Mouse (Mus musculus) hindbrain, embryonic 12.5 days (tissue): ENCODE results near the gene Nfia. TPM values are rescaled to one million over a fixed set of nuclear protein-coding genes. Genes with fewer than 3 reads are reported as not detected.

Experiments
- ATAC-seq: fragments of 200-750 bp; cut with Nextera tagmentation; 2 replicates; pipeline ENCODE4 v1.8.0; 2017; ENCODE audit warnings: moderate TSS enrichment; ENCODE audit not compliant: low FRiP score
- H3K27ac ChIP-seq: fragments of 300-500 bp; sonication (generic); 2 replicates; pipeline ENCODE4 v1.5.1; 2016; ENCODE audit warnings: mild to moderate bottlenecking
- H3K27me3 ChIP-seq: fragments of 300-500 bp; sonication (generic); 2 replicates; pipeline ENCODE4 v1.6.1; 2016; ENCODE audit warnings: mild to moderate bottlenecking
- H3K36me3 ChIP-seq: fragments of 300-500 bp; sonication (generic); 2 replicates; pipeline ENCODE4 v1.6.1; 2016; ENCODE audit warnings: mild to moderate bottlenecking
- H3K4me1 ChIP-seq: fragments of 300-500 bp; sonication (generic); 2 replicates; pipeline ENCODE4 v1.6.1; 2016
- H3K4me2 ChIP-seq: fragments of 300-500 bp; sonication (generic); replicated peaks from 2 replicates; pipeline ENCODE4 v1.6.1; 2016; ENCODE audit warnings: mild to moderate bottlenecking
- H3K4me3 ChIP-seq: fragments of 300-500 bp; sonication (generic); 2 replicates; pipeline ENCODE4 v1.5.1; 2016; ENCODE audit warnings: mild to moderate bottlenecking
- H3K9ac ChIP-seq: fragments of 300-500 bp; sonication (generic); 2 replicates; pipeline ENCODE4 v1.6.1; 2016; ENCODE audit warnings: mild to moderate bottlenecking, moderate library complexity
- H3K9me3 ChIP-seq: fragments of 300-500 bp; sonication (generic); replicated peaks from 2 replicates; pipeline ENCODE4 v1.6.1; 2016; ENCODE audit warnings: mild to moderate bottlenecking
- WGBS: fragments of 180-500 bp; shearing (Covaris S2); methylation state at CpG from one replicate; pipeline ENCODE4 v1.1.7; 2016; 5-methylcytosine and 5-hydroxymethylcytosine counted together
- polyA plus RNA-seq: library from polyadenylated mRNA; unstranded; fragments of >200 nt; fragmentation: Nextera tagmentation; extraction: Ambion mirVana; gene quantifications from 2 replicates; pipeline ENCODE4 v1.2.1, GENCODE M21; 2016

The Nfia gene
- polyA plus RNA-seq, 1 experiment from 2014 or later = 58.4 TPM

DNA sequence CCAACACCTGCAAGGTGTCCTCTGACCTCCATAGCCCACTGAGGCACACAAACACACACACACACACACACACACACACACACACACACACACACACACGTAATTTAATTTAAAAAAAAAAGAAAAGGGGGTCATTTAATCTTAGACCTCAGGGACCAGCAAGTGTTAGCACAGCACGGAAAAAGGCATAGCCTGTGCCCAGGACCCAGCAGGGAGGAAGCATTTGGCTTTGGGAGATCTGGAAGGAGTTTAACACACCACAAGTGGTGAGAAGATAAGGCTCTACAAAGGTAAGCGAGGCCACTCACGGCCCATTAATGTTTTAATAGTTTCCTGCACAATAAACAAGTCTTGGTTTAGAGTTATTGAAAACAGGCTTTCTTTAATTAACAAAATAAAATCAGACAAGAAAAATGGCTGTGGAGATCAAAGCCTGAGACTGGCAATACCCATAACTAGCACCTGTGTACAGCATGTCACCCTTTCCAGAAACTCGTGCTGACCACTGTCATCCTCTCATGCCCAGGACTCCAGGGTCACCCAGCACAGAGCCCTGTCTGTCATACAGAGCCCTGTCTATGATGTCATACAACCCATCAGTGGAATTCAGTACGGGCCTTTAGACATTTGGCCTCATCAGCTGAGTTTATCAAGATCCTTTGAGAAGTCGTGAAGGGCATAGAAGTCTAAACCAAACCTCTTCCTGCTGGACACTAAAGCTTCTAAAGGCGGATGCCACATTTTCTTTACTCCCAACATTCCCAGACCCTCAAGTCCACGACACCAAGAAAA is 332.6 kb downstream of the Nfia start:
- ATAC-seq = no peak
- Histone ChIP-seq H3K4me3 (no peak overlapping the region), H3K36me3 (no peaks in the 10 kb centered on the region), H3K9ac (no peak overlapping the region), H3K9me3 (no peaks in the 10 kb centered on the region), H3K4me1 (peaks cover 87% of the 10 kb centered on the region), H3K27me3 (no peaks in the 10 kb centered on the region), H3K27ac (0 out of 2 replicates have a peak overlapping the region, but pooled peaks have one; percentile 92), H3K4me2 (no peak overlapping the region)
- WGBS = 61% methylated on average over 9 of the region's 9 CpGs

DNA sequence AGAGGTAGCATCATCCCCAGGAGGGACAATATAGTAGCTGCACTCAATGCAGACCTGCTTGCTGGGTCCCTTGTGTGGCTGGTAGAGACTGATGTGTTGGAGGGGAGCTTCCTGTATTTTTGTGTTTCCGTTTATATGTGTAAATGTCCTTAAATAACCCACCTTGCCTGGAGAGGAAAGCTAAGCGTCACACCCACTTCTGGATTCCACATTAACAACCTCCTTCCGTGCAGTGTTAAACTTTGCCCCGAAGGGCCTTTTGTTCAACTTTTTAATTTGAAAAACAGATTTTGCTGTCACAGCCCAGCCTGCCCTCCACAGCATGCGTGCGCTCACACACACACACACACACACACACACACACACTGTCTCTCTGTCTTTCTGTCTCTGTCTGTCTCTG is 333.4 kb downstream of the Nfia start:
- Histone ChIP-seq H3K4me2 (peak overlapping the region; percentile 33), H3K4me1 (peaks cover 79% of the 10 kb centered on the region), H3K36me3 (no peaks in the 10 kb centered on the region), H3K9ac (0 out of 2 replicates have a peak overlapping the region, but pooled peaks have one; percentile 6), H3K27me3 (no peaks in the 10 kb centered on the region), H3K4me3 (no peak overlapping the region), H3K27ac (peak overlapping the region; percentile 92), H3K9me3 (no peaks in the 10 kb centered on the region)
- WGBS = 35% methylated on average over 6 of the region's 6 CpGs
- no peak for ATAC-seq

GRCm38 (mm10) chr4:98106445-98107092 is 334.0 kb downstream of the Nfia start:
- H3K36me3 ChIP-seq = no peaks in the 10 kb centered on the region
- no peak for ATAC-seq
- no peak overlapping the region for H3K4me3 ChIP-seq
- WGBS = 17% methylated on average over 14 of the region's 14 CpGs
- H3K9me3 ChIP-seq = no peaks in the 10 kb centered on the region
- 0 out of 2 replicates have a peak overlapping the region, but pooled peaks have one; percentile 6 for H3K9ac ChIP-seq
- no peaks in the 10 kb centered on the region for H3K27me3 ChIP-seq
- peak overlapping the region; percentile 33 for H3K4me2 ChIP-seq
- peaks cover 73% of the 10 kb centered on the region for H3K4me1 ChIP-seq
- H3K27ac ChIP-seq = peak overlapping the region; percentile 92

GRCm38 (mm10) chr4:98107093-98107453 is 334.5 kb downstream of the Nfia start:
- no peak overlapping the region for H3K4me3 ChIP-seq
- H3K27ac ChIP-seq = peak overlapping the region; percentile 92
- peaks cover 70% of the 10 kb centered on the region for H3K4me1 ChIP-seq
- H3K4me2 ChIP-seq = peak overlapping the region; percentile 33
- no peak overlapping the region for H3K9ac ChIP-seq
- 11% methylated on average over 4 of the region's 4 CpGs for WGBS
- ATAC-seq = no peak
- no peaks in the 10 kb centered on the region for H3K36me3 ChIP-seq
- no peaks in the 10 kb centered on the region for H3K27me3 ChIP-seq
- no peaks in the 10 kb centered on the region for H3K9me3 ChIP-seq

DNA sequence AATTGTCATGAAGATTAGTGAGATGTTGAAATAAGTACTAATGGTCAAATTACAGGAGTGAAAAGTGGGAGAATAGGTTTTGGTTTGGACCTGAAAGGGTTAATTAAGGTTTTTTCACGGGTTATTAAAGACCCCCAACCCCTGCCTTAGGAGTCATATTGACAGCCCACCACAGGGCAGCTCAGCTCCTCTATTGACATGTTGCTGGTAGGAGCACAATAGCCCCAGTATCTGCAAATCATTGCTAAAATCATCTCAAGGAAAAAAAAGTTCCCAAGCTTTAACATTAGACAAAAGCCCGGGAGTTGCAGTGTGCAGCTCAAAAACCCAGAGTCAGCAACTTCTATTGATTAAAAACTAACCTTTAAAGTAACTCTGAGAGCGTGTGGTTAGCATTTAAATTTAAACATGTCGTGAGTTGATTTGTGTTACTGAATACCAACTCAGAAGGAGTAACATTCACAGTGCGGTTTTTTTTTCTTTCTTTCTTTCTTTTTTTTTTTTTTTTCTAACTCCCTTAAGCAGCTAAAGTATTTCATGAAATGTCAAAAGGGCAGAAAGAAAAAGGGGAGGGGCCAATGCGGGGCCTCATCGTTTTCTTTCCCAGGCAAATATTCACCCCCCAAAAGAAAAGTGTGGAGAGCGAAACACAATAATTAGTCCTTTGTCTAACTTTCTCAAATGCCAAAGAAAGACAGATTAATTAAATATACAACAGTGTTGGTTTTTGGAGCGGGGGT is 335.6 kb downstream of the Nfia start:
- peak; percentile 23; the same call in 1 of the 2 replicates for ATAC-seq
- Histone ChIP-seq H3K4me2 (peak overlapping the region; percentile 27), H3K27ac (peak overlapping the region; percentile 92), H3K36me3 (no peaks in the 10 kb centered on the region), H3K4me1 (peaks cover 63% of the 10 kb centered on the region), H3K9ac (no peak overlapping the region), H3K9me3 (no peaks in the 10 kb centered on the region), H3K4me3 (no peak overlapping the region), H3K27me3 (no peaks in the 10 kb centered on the region)
- 3% methylated on average over 9 of the region's 9 CpGs for WGBS

GRCm38 (mm10) chr4:98108676-98109016 is 336.1 kb downstream of the Nfia start:
- peak overlapping the region; percentile 27 for H3K4me2 ChIP-seq

DNA sequence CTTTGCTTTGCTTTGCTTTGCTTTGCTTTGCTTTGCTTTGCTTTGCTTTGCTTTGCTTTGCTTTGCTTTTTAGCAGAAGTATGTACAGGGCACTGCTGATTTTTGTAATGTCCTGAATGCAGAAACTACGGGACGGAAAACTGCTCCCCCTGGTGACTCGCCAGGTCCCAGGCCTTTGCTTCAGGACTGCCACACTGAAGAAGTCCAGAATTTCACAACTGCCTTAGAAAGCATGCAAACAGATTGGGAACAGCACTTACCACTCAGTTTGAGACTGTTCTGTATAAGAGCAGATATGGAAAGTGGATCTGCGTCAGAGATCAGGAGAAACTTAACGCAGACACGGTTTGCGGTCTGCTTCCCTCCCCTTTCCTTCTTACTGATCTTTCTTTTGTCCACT is 336.5 kb downstream of the Nfia start:
- H3K4me2 ChIP-seq = peak overlapping the region; percentile 27; the same call in 1 of the 2 replicates
- H3K4me1 ChIP-seq = peaks cover 53% of the 10 kb centered on the region
- H3K9ac ChIP-seq = no peak overlapping the region
- H3K27me3 ChIP-seq = no peaks in the 10 kb centered on the region
- no peaks in the 10 kb centered on the region for H3K9me3 ChIP-seq
- peak; percentile 75 for ATAC-seq
- H3K4me3 ChIP-seq = no peak overlapping the region
- WGBS = 11% methylated on average over 7 of the region's 7 CpGs
- peak overlapping the region; percentile 92 for H3K27ac ChIP-seq
- no peaks in the 10 kb centered on the region for H3K36me3 ChIP-seq

More at GRCm38 (mm10) chr4:98108676-98109016, 336.1 kb downstream of the Nfia start:
- Histone ChIP-seq H3K4me1 (peaks cover 58% of the 10 kb centered on the region), H3K9me3 (no peaks in the 10 kb centered on the region), H3K4me3 (no peak overlapping the region), H3K9ac (no peak overlapping the region), H3K36me3 (no peaks in the 10 kb centered on the region), H3K27ac (peak overlapping the region; percentile 92), H3K27me3 (no peaks in the 10 kb centered on the region)
- WGBS = 2% methylated on average over 4 of the region's 4 CpGs
- peak; percentile 92 for ATAC-seq

DNA sequence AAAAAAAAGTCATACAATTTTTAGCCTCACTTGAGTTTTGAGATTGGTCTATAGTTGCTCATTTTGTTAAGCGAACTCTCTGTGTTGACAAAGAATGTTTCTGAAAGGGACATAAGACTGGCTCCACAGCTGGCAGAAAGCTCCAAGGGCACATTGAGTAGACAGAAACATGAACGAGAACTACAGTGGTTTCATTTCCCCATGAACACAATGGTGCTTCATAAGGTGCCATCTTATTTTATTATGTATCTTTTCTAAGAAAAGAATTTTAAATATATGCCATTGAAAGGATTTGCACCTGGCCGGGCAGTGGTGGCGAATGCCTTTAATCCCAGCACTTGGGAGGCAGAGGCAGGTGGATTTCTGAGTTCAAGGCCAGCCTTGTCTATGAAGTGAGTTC is 337.4 kb downstream of the Nfia start:
- ATAC-seq = no peak
- no peak overlapping the region for H3K4me3 ChIP-seq
- 84% methylated on average over 4 of the region's 4 CpGs for WGBS
- peaks cover 45% of the 10 kb centered on the region for H3K4me1 ChIP-seq
- H3K27me3 ChIP-seq = no peaks in the 10 kb centered on the region
- no peak overlapping the region for H3K9ac ChIP-seq
- no peak overlapping the region for H3K4me2 ChIP-seq
- peak overlapping the region; percentile 92 for H3K27ac ChIP-seq
- H3K36me3 ChIP-seq = no peaks in the 10 kb centered on the region
- no peaks in the 10 kb centered on the region for H3K9me3 ChIP-seq

DNA sequence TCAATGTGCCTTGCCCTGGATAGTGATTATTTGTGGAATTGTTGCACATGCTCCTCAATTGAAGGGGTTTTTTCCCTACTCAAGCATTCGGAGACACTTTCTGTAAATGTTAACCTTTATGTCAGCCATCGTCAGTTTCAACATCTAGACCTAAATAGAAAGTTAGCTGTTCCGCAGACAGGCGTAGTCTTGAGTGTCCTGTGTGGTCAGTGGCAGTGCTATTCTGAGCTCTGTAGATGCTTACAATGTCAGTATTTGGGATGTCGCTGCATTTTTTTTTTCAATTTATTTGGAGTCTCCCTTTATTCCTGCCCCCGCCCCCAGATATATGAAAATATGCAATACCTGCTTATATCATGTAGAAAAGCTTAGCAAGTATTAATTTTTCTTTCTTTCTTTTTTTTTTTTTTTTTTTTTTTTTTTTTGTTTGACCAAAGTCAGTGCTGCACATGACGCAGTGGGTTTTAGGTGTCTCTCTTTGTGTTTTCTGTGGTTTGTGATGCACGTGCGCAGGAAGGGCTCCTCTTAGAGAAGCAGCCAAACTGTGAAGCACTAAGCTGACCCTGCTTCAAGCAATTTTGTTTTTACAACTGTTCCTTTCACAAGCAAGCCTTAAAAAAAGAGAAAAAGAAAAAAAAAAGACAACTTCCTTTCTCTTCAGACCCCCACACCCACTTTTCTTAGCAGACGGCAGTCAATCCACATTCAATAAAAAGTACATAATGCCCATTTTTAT is 340.9 kb downstream of the Nfia start:
- no peak for ATAC-seq
- Histone ChIP-seq H3K27me3 (no peaks in the 10 kb centered on the region), H3K4me1 (peaks cover 13% of the 10 kb centered on the region), H3K4me2 (no peak overlapping the region), H3K9me3 (no peaks in the 10 kb centered on the region), H3K9ac (no peak overlapping the region), H3K4me3 (no peak overlapping the region), H3K36me3 (no peaks in the 10 kb centered on the region), H3K27ac (no peak overlapping the region)
- WGBS = 80% methylated on average over 10 of the region's 10 CpGs

DNA sequence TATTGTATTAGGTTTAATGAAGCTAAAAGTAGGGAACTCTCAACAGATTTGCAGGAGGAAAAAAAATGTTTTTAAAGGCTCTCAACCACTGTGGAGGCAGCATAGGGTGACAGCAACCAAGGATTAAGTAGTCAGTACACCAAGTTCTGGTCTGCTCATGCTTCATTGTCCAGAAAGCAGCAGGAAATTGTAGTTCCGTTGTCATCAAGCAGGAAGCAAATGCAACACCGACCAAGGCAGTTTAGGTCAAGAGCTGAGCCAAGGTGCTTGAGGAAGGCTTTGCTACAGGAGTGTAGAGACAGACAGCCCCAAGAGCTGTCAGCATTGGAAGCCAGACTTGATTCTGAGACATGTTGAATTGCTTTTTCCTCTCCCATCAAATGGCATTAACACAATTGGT is 342.4 kb downstream of the Nfia start:
- Histone ChIP-seq H3K9ac (no peak overlapping the region), H3K9me3 (no peaks in the 10 kb centered on the region), H3K36me3 (no peaks in the 10 kb centered on the region), H3K4me2 (no peak overlapping the region), H3K4me1 (0 out of 2 replicates have a peak, but pooled peaks cover 2% of the 10 kb centered on the region), H3K27me3 (no peaks in the 10 kb centered on the region), H3K27ac (no peak overlapping the region), H3K4me3 (no peak overlapping the region)
- WGBS = 77% methylated on average over 2 of the region's 2 CpGs
- no peak for ATAC-seq

DNA sequence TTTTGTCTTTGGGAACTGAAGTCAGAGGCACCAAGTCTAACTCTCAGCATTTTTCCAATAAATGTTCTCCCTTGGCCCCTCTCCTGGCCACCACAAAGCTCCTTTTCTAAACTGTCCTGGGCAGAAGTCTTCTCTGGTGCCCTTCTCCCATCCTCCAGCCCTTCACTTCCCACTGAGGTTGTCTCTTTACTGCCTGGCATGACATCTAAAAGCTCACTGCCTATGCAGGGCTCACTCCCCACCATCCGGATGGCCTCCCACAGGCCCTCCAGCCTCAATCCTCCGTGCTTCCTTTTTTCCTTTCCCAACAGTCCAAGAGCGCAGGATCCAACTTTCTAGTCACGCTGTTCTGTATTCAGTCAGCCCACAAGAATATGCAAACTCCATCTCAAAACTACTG is 342.9 kb downstream of the Nfia start:
- no peaks in the 10 kb centered on the region for H3K9me3 ChIP-seq
- H3K4me1 ChIP-seq = 0 out of 2 replicates have a peak, but pooled peaks cover 2% of the 10 kb centered on the region
- no peak overlapping the region for H3K27ac ChIP-seq
- no peaks in the 10 kb centered on the region for H3K36me3 ChIP-seq
- no peak for ATAC-seq
- H3K4me2 ChIP-seq = no peak overlapping the region
- WGBS = 88% methylated on average over 4 of the region's 4 CpGs
- no peak overlapping the region for H3K9ac ChIP-seq
- H3K27me3 ChIP-seq = no peaks in the 10 kb centered on the region
- no peak overlapping the region for H3K4me3 ChIP-seq

- Histone ChIP-seq H3K4me2 (no peak overlapping the region), H3K36me3 (no peaks in the 10 kb centered on the region), H3K4me3 (no peak overlapping the region), H3K4me1 (0 out of 2 replicates have a peak, but pooled peaks cover 2% of the 10 kb centered on the region), H3K9me3 (no peaks in the 10 kb centered on the region), H3K9ac (no peak overlapping the region), H3K27ac (no peak overlapping the region), H3K27me3 (no peaks in the 10 kb centered on the region)
- no peak for ATAC-seq
- WGBS = 84% methylated on average over 7 of the region's 7 CpGs
Observed at GRCm38 (mm10) chr4:98116046-98116445, 343.5 kb downstream of the Nfia start.
